Mouse (Mus musculus) monocyte, adult 5-6 weeks (primary cell): ENCODE measurements around the gene Gpatch3. TPM values are rescaled to one million over a fixed set of nuclear protein-coding genes. Genes with fewer than 3 reads are reported as not detected.
A peak's percentile ranks its signal among the peaks of the same experiment; 100 is the strongest.

Experiments
- ATAC-seq: fragments of 153-309, 156-312 bp; replicated peaks from 2 replicates; pipeline ENCODE4 v1.8.0; 2017; ENCODE audit warnings: mild to moderate bottlenecking; ENCODE audit not compliant: low TSS enrichment, insufficient number of reproducible peaks, severe bottlenecking, poor library complexity, low FRiP score
- total RNA-seq: library from RNA; stranded (forward); fragments of 200-1000, 200-491, 200-594 nt; gene quantifications from 3 replicates; pipeline ENCODE4 v1.2.3, GENCODE M21; 2017

The Gpatch3 gene
- total RNA-seq, 1 experiment from 2014 or later: 41.9 TPM

GRCm38 (mm10) chr4:133633332-133634042 lies 58.9 kb downstream of the Gpatch3 start:
- peak; percentile 84 for ATAC-seq

Other genes starting within 250 kb of the Gpatch3 start
- 10.9 to 11.7 TPM (median 11.3 TPM) in 3 replicates for gene Wdtc1, start 221.3 kb upstream of the Gpatch3 start, total RNA-seq
- gene Slc9a1, start 205.0 kb upstream of the Gpatch3 start, total RNA-seq: 7.0 to 24.9 TPM (median 10.2 TPM) in 3 replicates
- gene Tent5b, start 94.6 kb upstream of the Gpatch3 start, total RNA-seq: not detected in 3 replicates
- not detected in 3 replicates for gene Trnp1, start 76.2 kb upstream of the Gpatch3 start, total RNA-seq
- gene Kdf1, start 55.8 kb upstream of the Gpatch3 start, total RNA-seq: not detected in 3 replicates
- gene Nudc, start 28.7 kb upstream of the Gpatch3 start, total RNA-seq: 88.6 to 116 TPM (median 99.8 TPM) in 3 replicates
- not detected in 3 replicates for gene Nr0b2, start 21.4 kb upstream of the Gpatch3 start, total RNA-seq
- 6.9 to 18.7 TPM (median 16.5 TPM) in 3 replicates for gene Gpn2, start 9.6 kb downstream of the Gpatch3 start, total RNA-seq
- 6.3 to 20.1 TPM (median 7.1 TPM) in 3 replicates for gene Sfn, start 27.4 kb downstream of the Gpatch3 start, total RNA-seq
- 12.8 to 48.9 TPM (median 20.8 TPM) in 3 replicates for gene Zdhhc18, start 75.4 kb downstream of the Gpatch3 start, total RNA-seq
- 3.5 to 16.0 TPM (median 5.7 TPM) in 3 replicates for gene Pigv, start 97.9 kb downstream of the Gpatch3 start, total RNA-seq
- 30.6 to 80.8 TPM (median 34.0 TPM) in 3 replicates for gene Arid1a, start 182.0 kb downstream of the Gpatch3 start, total RNA-seq